10 mouse cellular contexts compared by ENCODE assay signal in the genomic region with DNA sequence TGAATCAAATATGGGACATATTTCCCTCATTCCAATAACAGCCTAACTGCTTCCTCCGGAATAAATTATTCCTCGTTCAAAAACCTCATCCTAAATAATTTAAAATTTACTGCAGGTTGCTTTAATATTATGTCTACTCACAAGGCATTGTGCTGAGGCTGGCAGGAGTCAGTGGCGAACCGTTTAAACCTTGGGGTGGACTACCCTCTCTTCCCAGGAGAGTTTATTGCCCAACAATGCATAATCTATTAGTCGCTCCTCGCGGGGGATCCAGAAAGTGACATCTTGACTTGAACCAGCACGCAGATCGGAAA. TPM values are rescaled to one million over a fixed set of nuclear protein-coding genes. Genes with fewer than 3 reads are reported as not detected.
A peak's percentile ranks its signal among the peaks of the same experiment; 100 is the strongest.
DNase-seq lines count a peak whose midpoint lies in the region; ATAC-seq lines count a peak whose summit lies in the region.
"Had no signal": no experiment of that assay in that cellular context is flagged by ENCODE, and none has a peak within 500 bp of the region (broad histone marks: within the 10 kb centered on the region; RNA-seq: fewer than 3 reads in every experiment).

No protein-coding gene starts in this region.

- H3K9ac ChIP-seq in heart, embryonic 16.5 days (ENCODE audit: low read length) = no peak overlapping the region
- H3K9ac ChIP-seq in hindbrain, embryonic 11.5 days (ENCODE audit: low read depth, low read length) = peak overlapping the region; percentile 70; the same call in 1 of the 2 replicates
- peak overlapping the region; percentile 80 for H3K9ac ChIP-seq in midbrain, embryonic 12.5 days (replicated peaks)

- WGBS in heart, embryonic 16.5 days = 19% methylated on average over 9 of the region's 9 CpGs
- 5% methylated on average over 9 of the region's 9 CpGs for WGBS in embryonic facial prominence, embryonic 10.5 days
- WGBS in hindbrain, embryonic 11.5 days = 7% methylated on average over 9 of the region's 9 CpGs
- 4% methylated on average over 9 of the region's 9 CpGs for WGBS in midbrain, embryonic 12.5 days

- no peak overlapping the region for H3K27ac ChIP-seq in heart, embryonic 16.5 days (ENCODE audit: low read length)
- H3K27ac ChIP-seq in embryonic facial prominence, embryonic 10.5 days (replicated peaks) = no peak overlapping the region
- H3K27ac ChIP-seq in hindbrain, embryonic 11.5 days (ENCODE audit: low read depth, low read length) = no peak overlapping the region
- peak overlapping the region; percentile 84 for H3K27ac ChIP-seq in midbrain, embryonic 12.5 days (replicated peaks)

- H3K4me1 ChIP-seq in heart, embryonic 16.5 days (ENCODE audit: control insufficient read depth, insufficient read depth, low read length) = peaks cover 9% of the 10 kb centered on the region; the same call in 1 of the 2 replicates
- H3K4me1 ChIP-seq in embryonic facial prominence, embryonic 10.5 days = peaks cover 14% of the 10 kb centered on the region
- H3K4me1 ChIP-seq in hindbrain, embryonic 11.5 days (replicated peaks; ENCODE audit: control insufficient read depth, insufficient read depth, low read length) = no peaks in the 10 kb centered on the region; the same call in 1 of the 2 replicates
- H3K4me1 ChIP-seq in midbrain, embryonic 12.5 days = peaks cover 12% of the 10 kb centered on the region

- H3K36me3 ChIP-seq in heart, embryonic 16.5 days (ENCODE audit: control insufficient read depth, insufficient read depth) = no peaks in the 10 kb centered on the region
- H3K36me3 ChIP-seq in embryonic facial prominence, embryonic 10.5 days (replicated peaks) = no peaks in the 10 kb centered on the region
- no peaks in the 10 kb centered on the region for H3K36me3 ChIP-seq in hindbrain, embryonic 11.5 days (ENCODE audit: control insufficient read depth, insufficient read depth, low read length)
- no peaks in the 10 kb centered on the region for H3K36me3 ChIP-seq in midbrain, embryonic 12.5 days

- no peak for DNase-seq in heart, postnatal 10 days
- no peak for DNase-seq in embryonic facial prominence, embryonic 10.5 days (ENCODE audit: low spot score)
- DNase-seq in hindbrain, embryonic 11.5 days (ENCODE audit: low spot score) = no peak
- DNase-seq in spleen, postnatal 36 days (ENCODE audit: low spot score in 2 of 2) = no peak
- DNase-seq in adrenal gland, postnatal 10 days = no peak
- DNase-seq in gastrocnemius, adult 8-10 months (ENCODE audit: low spot score in 2 of 2) = no peak
- DNase-seq: gastrocnemius, postnatal 36 days had no signal

- intact Hi-C loops in heart, postnatal 10 days (cut with DNase I) = no loop called here

- no peaks in the 10 kb centered on the region for H3K9me3 ChIP-seq in heart, embryonic 16.5 days (replicated peaks; ENCODE audit: control insufficient read depth, low read length)
- no peaks in the 10 kb centered on the region for H3K9me3 ChIP-seq in embryonic facial prominence, embryonic 10.5 days
- no peaks in the 10 kb centered on the region for H3K9me3 ChIP-seq in hindbrain, embryonic 11.5 days (ENCODE audit: control insufficient read depth, low read length)
- H3K9me3 ChIP-seq in midbrain, embryonic 12.5 days = no peaks in the 10 kb centered on the region

- peak overlapping the region; percentile 79 for H3K4me2 ChIP-seq in heart, embryonic 16.5 days (ENCODE audit: low read depth, low read length)
- H3K4me2 ChIP-seq in hindbrain, embryonic 11.5 days (replicated peaks; ENCODE audit: low read depth, low read length) = peak overlapping the region; percentile 98
- H3K4me2 ChIP-seq in midbrain, embryonic 12.5 days (replicated peaks) = peak overlapping the region; percentile 89

- peak overlapping the region; percentile 52 for H3K4me3 ChIP-seq in heart, embryonic 16.5 days (ENCODE audit: low read length)
- peak overlapping the region; percentile 71 for H3K4me3 ChIP-seq in embryonic facial prominence, embryonic 10.5 days
- H3K4me3 ChIP-seq in hindbrain, embryonic 11.5 days (ENCODE audit: low read depth, low read length) = peak overlapping the region; percentile 61
- H3K4me3 ChIP-seq in midbrain, embryonic 12.5 days = peak overlapping the region; percentile 61

- peaks cover 47% of the 10 kb centered on the region for H3K27me3 ChIP-seq in heart, embryonic 16.5 days (ENCODE audit: control insufficient read depth, insufficient read depth, low read length)
- peaks cover 68% of the 10 kb centered on the region for H3K27me3 ChIP-seq in embryonic facial prominence, embryonic 10.5 days (replicated peaks; ENCODE audit: low read depth, poor library complexity, severe bottlenecking)
- H3K27me3 ChIP-seq in hindbrain, embryonic 11.5 days (ENCODE audit: control insufficient read depth, insufficient read depth, low read length) = 0 out of 2 replicates have a peak, but pooled peaks cover 3% of the 10 kb centered on the region
- peaks cover 28% of the 10 kb centered on the region for H3K27me3 ChIP-seq in midbrain, embryonic 12.5 days

- ATAC-seq in heart, embryonic 16.5 days (replicated peaks; ENCODE audit: extremely low read depth, insufficient read depth, low FRiP score) = no peak
- peak; percentile 70 for ATAC-seq in hindbrain, embryonic 11.5 days (ENCODE audit: low FRiP score)
- ATAC-seq in midbrain, embryonic 12.5 days (ENCODE audit: low FRiP score, low read depth) = peak; percentile 39; the same call in 1 of the 2 replicates
- ATAC-seq: CD4-positive, CD25-positive, alpha-beta regulatory T cell, adult 4 months had no signal

RNA-seq across cellular contexts. Expression of gene Nlgn1, which starts 1.4 kb away (rescaled TPM):
- 0.60 and 0.92 TPM in 2 replicates for polyA plus RNA-seq in heart, embryonic 16.5 days (2015; fragmentation: Nextera tagmentation; extraction: Ambion mirVana)
- total RNA-seq in heart, postnatal 10 days (2021) = under 1 TPM; 0.07 to 0.10 TPM
- 0.96 and 1.2 TPM in 2 replicates for polyA plus RNA-seq in embryonic facial prominence, embryonic 10.5 days (2016; fragmentation: Nextera tagmentation; extraction: Ambion mirVana)
- 4.5 and 5.8 TPM in 2 replicates for polyA plus RNA-seq in hindbrain, embryonic 11.5 days (2014; fragmentation: Nextera tagmentation; extraction: Ambion mirVana)
- 8.9 and 10.3 TPM in 2 replicates for polyA plus RNA-seq in midbrain, embryonic 12.5 days (2016; fragmentation: Nextera tagmentation; extraction: Ambion mirVana)
- 1 to 10 TPM; 1.3 to 1.9 TPM for total RNA-seq in adrenal gland, postnatal 10 days (2021)
- total RNA-seq in gastrocnemius, adult 8-10 months (2022) = under 1 TPM in 2 of 4 experiments, not detected in 2; 0.07 to 0.12 TPM
